Mouse (Mus musculus) olfactory bulb, adult 2 months (tissue): ENCODE measurements at regions not wholly inside any gene's neighbourhood (a gene's known extent, or its start where the extent isn't known, plus 50 kb on each side); places are given as distances from the start of the nearest gene placed in this dataset.

Experiments
- CTCF ChIP-seq: fragments of 200-500 bp; IDR thresholded peaks from 2 replicates; pipeline ENCODE4 v1.5.1; 2012; ENCODE audit warnings: low read depth, mild to moderate bottlenecking, low read length, moderate library complexity; ENCODE audit not compliant: insufficient read depth
- POLR2A ChIP-seq: fragments of 200-500 bp; IDR thresholded peaks from 2 replicates; pipeline ENCODE4 v1.6.1; 2012; ENCODE audit warnings: mild to moderate bottlenecking, low read depth, low read length, moderate library complexity; ENCODE audit not compliant: insufficient read depth

DNA sequence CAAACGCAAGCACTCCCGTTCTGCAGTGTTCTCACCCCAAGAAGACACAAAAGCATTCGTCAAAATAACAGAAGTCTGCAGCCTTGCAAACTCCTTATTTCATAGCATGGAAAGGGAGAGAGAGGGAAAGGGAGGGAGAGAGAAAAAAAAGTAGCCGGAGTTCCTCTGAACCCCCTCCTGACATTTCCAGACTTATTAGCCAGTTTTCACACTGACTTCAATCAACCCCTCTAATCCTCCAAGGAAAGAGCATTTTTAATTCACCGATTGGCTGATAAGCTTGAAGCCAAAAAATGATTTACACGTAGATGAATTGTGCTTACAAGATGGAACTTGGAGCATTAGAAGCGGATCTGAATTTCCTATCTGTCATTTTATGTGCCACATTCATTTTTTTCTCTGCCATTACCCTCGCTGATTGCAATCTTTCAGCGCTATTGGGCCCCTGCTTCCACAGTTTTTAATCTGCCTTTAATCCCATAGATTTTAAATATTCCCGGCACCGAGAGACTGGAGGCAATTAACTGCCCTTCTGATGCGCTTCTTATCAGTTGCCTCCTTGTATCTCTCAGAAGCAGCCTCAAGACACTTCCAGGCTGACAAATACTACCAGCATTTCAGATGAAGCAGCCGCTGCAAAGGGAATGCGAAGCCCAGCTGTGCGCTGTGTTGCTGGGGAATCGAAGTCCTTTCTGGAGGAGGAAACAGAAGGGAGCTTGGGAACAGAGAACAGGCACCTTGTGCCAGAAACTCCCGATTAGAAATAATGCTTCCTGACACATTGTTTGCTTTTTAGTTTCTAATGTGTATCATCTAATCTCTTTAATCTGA, 447.7 kb upstream of the 4930412O13Rik start:
- TF ChIP-seq CTCF: no peak
- no peak for TF ChIP-seq POLR2A
